Mouse (Mus musculus): ENCODE results near the gene Irak3. TPM values are rescaled to one million over a fixed set of nuclear protein-coding genes. Genes with fewer than 3 reads are reported as not detected.

The Irak3 gene
- total and polyA plus RNA-seq, 2 experiments from 2014 or later, result 1.0 TPM; not detected in 1

DNA sequence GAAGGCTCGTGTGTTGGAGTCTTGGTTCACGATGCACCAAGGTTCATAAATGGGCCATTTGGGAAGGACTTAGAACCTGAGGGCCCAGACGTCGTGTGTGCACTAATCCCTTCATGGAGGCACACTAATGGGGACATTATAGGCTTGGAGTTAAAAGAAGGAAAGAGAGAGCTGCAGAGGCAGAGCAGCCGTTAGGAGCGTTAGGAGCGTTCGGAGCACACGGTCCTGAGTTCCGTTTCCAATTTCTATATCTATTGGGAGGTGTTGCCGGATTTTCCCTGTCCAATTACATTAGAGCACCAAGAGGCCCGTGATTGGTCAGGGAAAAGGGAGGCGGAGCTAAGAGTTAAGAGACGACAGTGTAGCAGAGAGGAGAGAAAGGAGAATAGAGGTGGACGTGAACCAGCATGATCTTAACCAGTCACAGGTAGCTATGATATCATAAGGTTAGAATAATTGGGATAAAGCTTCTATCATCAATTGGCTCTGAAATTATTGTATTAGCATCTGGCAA lies 27.7 kb downstream of the Irak3 start:
- Histone ChIP-seq H3K36me3 (replicated peaks; ENCODE audit: control insufficient read depth, insufficient read depth, low read length) (no peaks in the 10 kb centered on the region), H3K27me3 (ENCODE audit: control insufficient read depth, insufficient read depth, low read length) (no peaks in the 10 kb centered on the region), H3K4me1 (ENCODE audit: control insufficient read depth, insufficient read depth) (no peaks in the 10 kb centered on the region), H3K4me3 (ENCODE audit: low read depth, low read length) (no peak overlapping the region), H3K9me3 (replicated peaks; ENCODE audit: control insufficient read depth, low read length) (no peaks in the 10 kb centered on the region), H3K27ac (ENCODE audit: low read depth) (no peak overlapping the region), H3K9ac (replicated peaks; ENCODE audit: low read depth, low read length) (no peak overlapping the region), H3K4me2 (ENCODE audit: low read depth, low read length) (no peak overlapping the region)
- no peak for ATAC-seq (ENCODE audit: insufficient read depth, low read depth)
- 80% methylated on average over 15 of the region's 15 CpGs for WGBS
- TF ChIP-seq CTCF (IDR thresholded peaks at IDR 0.05; ENCODE audit: low read depth), result no peak
- no peak for TF ChIP-seq EP300 (IDR thresholded peaks at IDR 0.05; ENCODE audit: low read depth)
- no peak for DNase-seq (ENCODE audit: low spot score)

DNA sequence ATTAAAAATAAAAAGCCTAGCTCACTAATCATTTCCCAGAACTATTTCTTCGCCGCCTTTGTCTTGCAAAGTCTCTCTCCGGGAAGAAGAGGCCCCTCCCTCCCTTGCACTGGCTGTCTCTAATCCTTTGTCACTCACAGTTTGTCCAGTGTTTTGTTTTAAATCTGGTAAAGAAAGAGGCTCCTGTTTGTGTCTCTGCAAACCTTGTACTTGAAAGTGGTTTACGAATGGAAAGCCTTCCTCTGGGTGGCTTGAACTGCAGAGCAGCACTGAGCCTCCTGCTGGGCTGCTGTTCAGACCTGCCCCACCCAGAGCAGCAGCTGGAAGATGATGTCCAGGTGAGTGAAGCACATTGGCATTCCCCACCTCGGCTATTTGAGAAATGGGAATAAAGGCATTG lies 30.6 kb downstream of the Irak3 start:
- Histone ChIP-seq H3K9me3 (replicated peaks; ENCODE audit: control insufficient read depth, low read length) (no peaks in the 10 kb centered on the region), H3K36me3 (replicated peaks; ENCODE audit: control insufficient read depth, insufficient read depth, low read length) (no peaks in the 10 kb centered on the region), H3K4me3 (ENCODE audit: low read depth, low read length) (no peak overlapping the region), H3K4me2 (ENCODE audit: low read depth, low read length) (no peak overlapping the region), H3K27ac (ENCODE audit: low read depth) (no peak overlapping the region), H3K4me1 (ENCODE audit: control insufficient read depth, insufficient read depth) (no peaks in the 10 kb centered on the region), H3K27me3 (ENCODE audit: control insufficient read depth, insufficient read depth, low read length) (no peaks in the 10 kb centered on the region), H3K9ac (replicated peaks; ENCODE audit: low read depth, low read length) (no peak overlapping the region)
- 47% methylated on average over 5 of the region's 5 CpGs for WGBS
- ATAC-seq (ENCODE audit: insufficient read depth, low read depth) (no peak), DNase-seq (ENCODE audit: low spot score) (no peak)
- no peak for TF ChIP-seq EP300 (IDR thresholded peaks at IDR 0.05; ENCODE audit: low read depth)
- no peak for TF ChIP-seq CTCF (IDR thresholded peaks at IDR 0.05; ENCODE audit: low read depth)

- H3K36me3 ChIP-seq (replicated peaks; ENCODE audit: control insufficient read depth, insufficient read depth, low read length), result no peaks in the 10 kb centered on the region
- H3K27ac ChIP-seq (ENCODE audit: low read depth), result no peak overlapping the region
- no peak for TF ChIP-seq EP300 (IDR thresholded peaks at IDR 0.05; ENCODE audit: low read depth)
- no peak for TF ChIP-seq CTCF (IDR thresholded peaks at IDR 0.05; ENCODE audit: low read depth)
- no peak for DNase-seq (ENCODE audit: low spot score)
- no peaks in the 10 kb centered on the region for H3K9me3 ChIP-seq (replicated peaks; ENCODE audit: control insufficient read depth, low read length)
- no peak overlapping the region for H3K4me3 ChIP-seq (ENCODE audit: low read depth, low read length)
- no peak overlapping the region for H3K9ac ChIP-seq (replicated peaks; ENCODE audit: low read depth, low read length)
- H3K27me3 ChIP-seq (ENCODE audit: control insufficient read depth, insufficient read depth, low read length), result no peaks in the 10 kb centered on the region
- WGBS, result 73% methylated on average over 4 of the region's 4 CpGs
- H3K4me2 ChIP-seq (ENCODE audit: low read depth, low read length), result no peak overlapping the region
- H3K4me1 ChIP-seq (ENCODE audit: control insufficient read depth, insufficient read depth), result no peaks in the 10 kb centered on the region
- no peak for ATAC-seq (ENCODE audit: insufficient read depth, low read depth)
Measured at GRCm38 (mm10) chr10:120170277-120170676, 31.7 kb downstream of the Irak3 start.

GRCm38 (mm10) chr10:120169841-120170240 lies 32.1 kb downstream of the Irak3 start:
- Histone ChIP-seq H3K9ac (replicated peaks; ENCODE audit: low read depth, low read length) (no peak overlapping the region), H3K36me3 (replicated peaks; ENCODE audit: control insufficient read depth, insufficient read depth, low read length) (no peaks in the 10 kb centered on the region), H3K9me3 (replicated peaks; ENCODE audit: control insufficient read depth, low read length) (no peaks in the 10 kb centered on the region), H3K4me2 (ENCODE audit: low read depth, low read length) (no peak overlapping the region), H3K27ac (ENCODE audit: low read depth) (no peak overlapping the region), H3K27me3 (ENCODE audit: control insufficient read depth, insufficient read depth, low read length) (no peaks in the 10 kb centered on the region), H3K4me1 (ENCODE audit: control insufficient read depth, insufficient read depth) (no peaks in the 10 kb centered on the region), H3K4me3 (ENCODE audit: low read depth, low read length) (no peak overlapping the region)
- ATAC-seq (ENCODE audit: insufficient read depth, low read depth), result no peak
- DNase-seq (ENCODE audit: low spot score), result no peak
- 74% methylated on average over 5 of the region's 5 CpGs for WGBS
- TF ChIP-seq CTCF (IDR thresholded peaks at IDR 0.05; ENCODE audit: low read depth) (no peak), EP300 (IDR thresholded peaks at IDR 0.05; ENCODE audit: low read depth) (no peak)

DNA sequence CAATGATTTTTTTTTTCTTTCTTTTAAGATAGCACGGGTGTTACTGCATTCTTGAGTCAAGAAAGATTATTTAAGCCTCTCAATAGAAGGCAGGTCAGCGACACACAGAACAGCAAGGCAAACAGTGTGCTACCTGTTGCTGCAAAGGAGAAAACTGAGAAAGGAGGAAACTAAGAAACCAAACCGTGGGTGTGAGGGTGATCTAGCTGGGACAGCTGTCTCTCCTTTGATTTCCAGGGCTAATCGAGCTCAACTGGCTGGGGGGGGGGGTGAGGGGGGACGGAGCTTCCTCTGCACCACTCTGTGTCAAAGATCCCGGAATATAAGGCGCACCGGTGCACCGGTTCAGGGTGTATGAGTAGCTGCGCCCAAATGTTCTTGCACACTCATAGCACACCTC lies 32.9 kb downstream of the Irak3 start:
- Histone ChIP-seq H3K27me3 (ENCODE audit: control insufficient read depth, insufficient read depth, low read length) (no peaks in the 10 kb centered on the region), H3K27ac (ENCODE audit: low read depth) (no peak overlapping the region), H3K4me3 (ENCODE audit: low read depth, low read length) (no peak overlapping the region), H3K4me2 (ENCODE audit: low read depth, low read length) (no peak overlapping the region), H3K9me3 (replicated peaks; ENCODE audit: control insufficient read depth, low read length) (no peaks in the 10 kb centered on the region), H3K36me3 (replicated peaks; ENCODE audit: control insufficient read depth, insufficient read depth, low read length) (no peaks in the 10 kb centered on the region), H3K9ac (replicated peaks; ENCODE audit: low read depth, low read length) (no peak overlapping the region), H3K4me1 (ENCODE audit: control insufficient read depth, insufficient read depth) (no peaks in the 10 kb centered on the region)
- 51% methylated on average over 10 of the region's 10 CpGs for WGBS
- ATAC-seq (ENCODE audit: insufficient read depth, low read depth) (no peak), DNase-seq (ENCODE audit: low spot score) (no peak)
- TF ChIP-seq EP300 (IDR thresholded peaks at IDR 0.05; ENCODE audit: low read depth) (no peak), CTCF (IDR thresholded peaks at IDR 0.05; ENCODE audit: low read depth) (no peak)

DNA sequence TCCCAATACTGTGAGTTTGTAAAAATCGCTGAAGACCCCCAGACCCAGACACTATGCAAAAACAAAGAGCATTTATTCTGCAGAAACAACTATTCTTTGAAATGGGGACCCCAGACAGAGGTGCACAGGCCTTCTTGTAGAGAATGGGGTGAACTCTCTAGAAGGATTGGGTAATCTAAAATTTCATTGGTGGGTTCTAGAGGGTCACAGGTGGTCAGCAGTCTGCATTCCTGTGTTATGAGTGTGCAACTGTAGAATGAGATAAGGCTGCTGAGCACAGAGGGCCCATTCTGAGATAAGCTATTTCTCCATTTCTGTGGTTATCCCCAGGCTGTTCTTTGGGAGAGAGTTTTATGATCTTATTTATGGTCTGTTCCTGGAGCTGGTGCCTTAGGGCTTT lies 33.9 kb downstream of the Irak3 start:
- no peak for TF ChIP-seq CTCF (IDR thresholded peaks at IDR 0.05; ENCODE audit: low read depth)
- TF ChIP-seq EP300 (IDR thresholded peaks at IDR 0.05; ENCODE audit: low read depth), result no peak
- no peak for DNase-seq (ENCODE audit: low spot score)
- WGBS, result 67% methylated on average over 1 of the region's 1 CpGs
- no peak for ATAC-seq (ENCODE audit: insufficient read depth, low read depth)
- no peaks in the 10 kb centered on the region for H3K9me3 ChIP-seq (replicated peaks; ENCODE audit: control insufficient read depth, low read length)
- H3K4me2 ChIP-seq (ENCODE audit: low read depth, low read length), result no peak overlapping the region
- no peaks in the 10 kb centered on the region for H3K36me3 ChIP-seq (replicated peaks; ENCODE audit: control insufficient read depth, insufficient read depth, low read length)
- no peak overlapping the region for H3K9ac ChIP-seq (replicated peaks; ENCODE audit: low read depth, low read length)
- no peaks in the 10 kb centered on the region for H3K4me1 ChIP-seq (ENCODE audit: control insufficient read depth, insufficient read depth)
- H3K27ac ChIP-seq (ENCODE audit: low read depth), result no peak overlapping the region
- no peaks in the 10 kb centered on the region for H3K27me3 ChIP-seq (ENCODE audit: control insufficient read depth, insufficient read depth, low read length)
- H3K4me3 ChIP-seq (ENCODE audit: low read depth, low read length), result no peak overlapping the region
